Mouse (Mus musculus): ENCODE data around the gene Meox1.

Gene Meox1

GRCm38 (mm10) chr11:101849286-101849685, 44.9 kb downstream of the Meox1 start:
- no peak for DNase-seq

DNA sequence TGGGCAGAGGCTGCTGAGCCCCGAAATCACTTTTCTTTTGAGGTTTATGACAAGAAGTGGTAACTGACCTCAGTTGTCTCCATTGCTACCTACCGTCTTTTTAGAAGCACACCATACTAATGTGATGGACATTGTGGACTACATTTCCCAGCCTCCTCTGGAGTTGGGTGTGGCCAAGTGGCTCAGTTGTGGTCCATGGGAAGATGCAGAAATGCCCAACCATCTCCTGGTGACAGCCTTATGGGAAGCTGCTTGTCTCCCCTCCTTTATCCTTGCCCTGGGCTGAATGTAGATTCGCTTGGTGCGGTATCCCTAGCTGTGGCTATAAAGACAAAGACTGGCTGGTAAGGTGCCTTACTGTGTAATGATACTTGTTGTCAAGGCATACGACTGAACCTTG, 46.7 kb downstream of the Meox1 start:
- DNase-seq = no peak

DNA sequence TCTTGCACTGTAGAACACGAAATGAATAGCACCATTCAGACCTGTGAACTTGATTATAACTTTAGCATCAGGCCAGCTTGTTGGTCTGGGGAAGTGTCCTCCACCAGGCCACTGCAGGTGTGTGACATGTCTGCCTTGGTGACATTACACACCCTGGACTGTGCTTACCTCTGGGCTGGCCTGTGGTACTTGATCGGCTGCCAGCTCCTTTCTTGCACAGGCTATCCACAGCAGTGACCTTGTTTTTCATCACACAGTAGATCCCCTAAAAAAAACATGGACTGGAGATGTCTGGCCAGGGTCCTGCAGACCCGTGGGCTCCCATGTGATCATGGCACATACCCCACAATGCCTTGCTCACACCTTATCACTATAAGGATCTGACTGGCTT, 51.4 kb downstream of the Meox1 start:
- DNase-seq = no peak

DNA sequence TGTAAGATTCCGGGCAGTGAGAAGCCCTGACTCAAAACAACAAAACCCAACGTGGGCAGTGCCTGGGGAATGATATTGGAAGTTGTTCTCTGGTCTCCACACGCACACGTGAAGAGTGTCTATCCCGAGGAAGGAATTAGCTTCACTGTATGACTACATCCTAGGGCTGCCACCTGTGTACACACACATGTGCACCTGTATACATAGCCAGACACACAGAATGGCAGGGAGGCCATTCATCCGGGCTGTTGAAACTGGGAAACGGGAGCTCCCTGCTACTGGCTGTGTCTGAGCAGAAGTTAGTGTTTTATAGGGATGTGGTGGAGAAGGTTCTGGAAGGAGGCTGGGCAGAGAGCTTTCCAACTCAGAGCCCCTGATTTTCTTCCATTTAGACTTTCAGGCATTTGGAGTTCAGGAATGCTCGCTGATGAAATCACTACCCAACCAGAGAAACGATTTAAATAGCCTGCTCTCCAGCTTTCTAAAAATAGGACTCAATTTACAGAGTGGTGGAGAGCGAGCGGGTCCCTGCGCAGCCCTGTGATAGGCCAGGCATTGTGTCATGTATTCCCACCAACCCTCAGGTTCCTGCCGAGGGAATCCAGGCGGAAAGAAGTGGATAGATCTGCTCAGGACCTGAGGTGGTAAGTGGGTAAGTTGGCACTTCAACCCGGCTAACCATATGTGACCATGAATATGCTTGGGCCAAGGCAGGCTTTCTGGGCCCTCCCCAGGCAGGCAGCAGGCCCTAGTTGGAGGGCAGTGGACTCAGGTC, 52.0 kb downstream of the Meox1 start:
- DNase-seq = no peak

DNA sequence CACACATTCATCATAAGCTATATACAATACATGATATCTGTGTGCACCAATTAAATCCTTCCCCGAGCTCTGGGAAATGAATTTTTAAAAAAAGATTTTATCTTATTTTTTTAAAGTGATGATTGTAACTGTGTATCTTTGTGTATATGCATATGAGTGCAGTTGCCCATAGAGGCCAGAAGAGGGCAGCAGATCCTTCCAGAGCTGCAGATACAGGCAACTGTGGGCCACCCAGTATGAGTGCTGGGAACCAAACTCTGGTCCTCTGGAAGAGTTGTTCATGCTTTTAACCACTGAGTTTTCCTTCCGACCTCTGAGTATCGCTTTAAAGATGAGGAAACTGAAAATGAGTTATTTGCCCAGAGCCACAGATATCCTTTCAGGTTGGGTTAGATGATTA, 53.8 kb downstream of the Meox1 start:
- no peak for DNase-seq

DNA sequence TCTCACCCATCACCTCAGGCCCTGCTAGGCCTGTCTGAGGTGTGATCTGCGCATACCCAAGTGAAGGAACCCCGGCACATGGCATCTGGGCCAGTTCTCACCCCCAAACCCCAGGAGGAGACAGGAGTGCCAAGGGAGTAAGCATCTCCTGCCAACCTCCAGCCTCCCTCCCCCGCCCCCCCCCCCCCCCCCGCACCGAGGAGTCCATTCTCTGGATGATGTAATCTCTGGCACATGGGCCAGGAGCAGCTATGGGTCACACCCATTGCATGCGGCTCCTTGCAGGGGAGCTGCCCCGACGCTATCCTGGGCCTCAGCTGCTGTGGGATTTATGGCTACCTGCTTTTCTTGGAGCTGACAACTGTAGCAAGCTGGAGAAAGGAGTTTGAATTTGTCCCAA, 54.7 kb downstream of the Meox1 start:
- DNase-seq = no peak

GRCm38 (mm10) chr11:101832001-101832400, 62.2 kb downstream of the Meox1 start:
- no peak for DNase-seq

- no peak for DNase-seq
These were observed 63.6 kb downstream of the Meox1 start for GRCm38 (mm10) chr11:101830616-101831015.

DNA sequence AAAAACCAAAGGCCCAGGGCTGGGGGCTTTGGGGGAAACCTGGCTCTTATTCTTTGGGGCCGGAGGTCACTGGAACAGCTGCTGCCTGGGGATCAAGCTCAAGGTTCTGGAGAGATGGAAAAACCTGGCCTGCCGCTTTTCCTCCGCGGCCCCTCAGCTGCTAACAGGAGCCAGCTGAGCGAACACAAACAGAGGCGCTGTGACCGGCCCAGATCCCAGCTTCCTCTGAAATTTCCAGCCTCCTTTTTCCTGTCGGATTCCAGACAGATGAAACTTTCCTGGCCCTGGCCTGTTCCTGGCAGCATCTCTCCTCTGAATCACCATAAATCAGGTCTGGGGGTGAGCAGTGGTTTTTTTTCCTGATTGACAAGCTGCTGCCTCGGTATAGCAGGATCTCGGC, 64.1 kb downstream of the Meox1 start:
- no peak for DNase-seq

DNA sequence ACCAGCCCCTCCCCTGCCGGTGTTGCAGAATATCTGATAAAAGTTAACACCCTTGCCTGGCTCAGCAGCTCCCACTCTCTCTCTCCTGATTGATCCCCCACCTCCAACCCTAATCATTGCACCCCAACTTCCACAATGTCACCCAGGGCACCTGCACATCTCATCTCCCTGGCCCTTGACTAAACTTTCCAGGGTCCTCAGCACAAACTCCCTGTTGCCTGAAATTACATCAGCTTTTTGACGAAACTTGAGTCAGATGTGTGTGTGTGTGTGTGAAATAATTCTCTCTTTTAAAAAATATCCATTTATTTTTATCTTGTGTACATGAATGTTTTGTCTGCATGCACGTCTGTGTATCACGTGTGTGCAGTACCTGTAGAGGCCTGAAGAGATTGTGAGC, 65.5 kb downstream of the Meox1 start:
- no peak for DNase-seq
